Mouse (Mus musculus): ENCODE data around the gene Prkaca. TPM values are rescaled to one million over a fixed set of nuclear protein-coding genes. Genes with fewer than 3 reads are reported as not detected.

Gene Prkaca
- polyA plus RNA-seq, 1 experiment: 75.1 TPM

DNA sequence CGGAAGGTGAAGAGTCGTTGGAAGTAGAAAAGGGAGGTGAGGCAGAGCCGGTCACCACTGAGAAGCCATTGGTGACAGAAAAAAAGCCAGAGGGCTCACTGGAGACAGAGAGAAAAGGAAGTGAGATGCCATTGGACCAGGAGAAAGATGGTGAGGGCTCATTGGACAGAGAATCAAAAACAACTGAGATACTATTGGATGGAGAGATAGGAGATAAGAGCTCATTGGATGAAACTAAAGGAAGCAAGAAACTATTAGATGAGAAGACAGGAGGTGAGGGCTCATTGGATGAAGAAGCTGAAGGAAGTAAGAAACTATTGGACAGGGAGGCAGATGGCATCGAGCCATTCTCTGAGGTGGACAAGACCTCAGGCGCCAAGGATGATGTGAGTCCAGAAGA, 56.5 kb downstream of the Prkaca start:
- Histone ChIP-seq H3ac (ENCODE audit: control insufficient read depth, insufficient read length, low read depth) (no peak overlapping the region), H3K4me3 (ENCODE audit: insufficient read depth, poor library complexity, severe bottlenecking) (no peak overlapping the region), H3K79me3 (ENCODE audit: low read depth) (no peaks in the 10 kb centered on the region), H3K36me3 (ENCODE audit: control insufficient read depth, insufficient read depth) (no peaks in the 10 kb centered on the region), H3K27me3 (ENCODE audit: control insufficient read depth, insufficient read depth, insufficient read length) (no peaks in the 10 kb centered on the region), H3K79me2 (ENCODE audit: control insufficient read depth, insufficient read depth) (no peaks in the 10 kb centered on the region)
- TF ChIP-seq MYOD1 (IDR thresholded peaks at IDR 0.05; ENCODE audit: control insufficient read depth, insufficient read length, low read depth) (no peak), FOSL1 (IDR thresholded peaks at IDR 0.05; ENCODE audit: insufficient read depth, low read length, poor library complexity, severe bottlenecking) (no peak), CTCF (IDR thresholded peaks at IDR 0.05; ENCODE audit: control insufficient read depth, insufficient read depth, insufficient read length) (no peak), MYOG (IDR thresholded peaks at IDR 0.05; ENCODE audit: control insufficient read depth, extremely low read depth, insufficient read length) (no peak), CEBPB (IDR thresholded peaks at IDR 0.05; ENCODE audit: low read depth) (no peak), MAX (IDR thresholded peaks at IDR 0.05) (no peak), USF1 (IDR thresholded peaks at IDR 0.05; ENCODE audit: low read depth) (no peak)

DNA sequence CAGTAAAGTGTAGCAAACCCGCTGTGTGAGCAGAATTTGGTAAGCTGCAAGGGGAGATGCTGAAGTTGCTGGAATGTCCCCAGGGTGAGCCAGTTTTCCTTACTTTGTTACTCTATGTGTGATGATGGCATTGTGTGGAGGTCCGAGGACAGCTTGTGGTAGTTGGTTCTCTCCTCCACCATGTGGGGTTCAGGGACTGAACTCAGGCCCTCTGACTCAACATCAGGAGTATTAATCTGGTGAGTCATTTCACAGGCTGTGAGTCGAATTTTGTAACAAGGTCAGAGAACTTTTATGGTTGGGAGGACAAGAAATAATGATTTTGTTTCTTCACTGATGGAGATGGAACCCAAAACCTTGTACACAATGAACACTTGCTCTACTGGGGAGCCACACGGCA, 60.0 kb downstream of the Prkaca start:
- H3K79me2 ChIP-seq (ENCODE audit: control insufficient read depth, insufficient read depth): no peaks in the 10 kb centered on the region
- H3K4me3 ChIP-seq (ENCODE audit: insufficient read depth, poor library complexity, severe bottlenecking): no peak overlapping the region
- H3K27me3 ChIP-seq (ENCODE audit: control insufficient read depth, insufficient read depth, insufficient read length): no peaks in the 10 kb centered on the region
- H3K79me3 ChIP-seq (ENCODE audit: low read depth): no peaks in the 10 kb centered on the region
- H3K36me3 ChIP-seq (ENCODE audit: control insufficient read depth, insufficient read depth): no peaks in the 10 kb centered on the region
- no peak overlapping the region for H3ac ChIP-seq (ENCODE audit: control insufficient read depth, insufficient read length, low read depth)
- TF ChIP-seq CTCF (IDR thresholded peaks at IDR 0.05; ENCODE audit: control insufficient read depth, insufficient read depth, insufficient read length) (no peak), FOSL1 (IDR thresholded peaks at IDR 0.05; ENCODE audit: insufficient read depth, low read length, poor library complexity, severe bottlenecking) (peak; percentile 49), CEBPB (IDR thresholded peaks at IDR 0.05; ENCODE audit: low read depth) (peak; percentile 19)

DNA sequence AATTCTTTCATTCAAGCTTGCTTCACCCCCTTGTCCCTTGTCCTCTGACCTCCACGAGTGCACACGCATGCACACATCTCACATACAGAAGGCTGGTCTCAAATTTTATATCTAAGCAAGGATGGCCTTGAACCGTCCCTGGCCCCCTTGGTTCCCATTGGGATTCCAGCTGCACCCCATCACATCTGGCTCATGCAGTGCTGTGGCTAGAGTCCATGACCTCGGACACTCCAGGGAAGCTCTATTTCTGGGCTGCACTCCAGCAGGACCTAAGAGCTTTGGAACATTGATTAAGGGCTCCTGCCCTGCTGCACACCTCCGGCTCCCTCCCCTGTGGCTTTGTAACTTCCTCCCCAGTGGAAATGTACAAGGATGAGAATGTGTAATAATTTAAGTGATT, 65.2 kb downstream of the Prkaca start:
- H3ac ChIP-seq (ENCODE audit: control insufficient read depth, insufficient read length, low read depth): no peak overlapping the region
- no peaks in the 10 kb centered on the region for H3K27me3 ChIP-seq (ENCODE audit: control insufficient read depth, insufficient read depth, insufficient read length)
- H3K79me2 ChIP-seq (ENCODE audit: control insufficient read depth, insufficient read depth): no peaks in the 10 kb centered on the region
- TF ChIP-seq MAX (IDR thresholded peaks at IDR 0.05): no peak
- TF ChIP-seq USF1 (IDR thresholded peaks at IDR 0.05; ENCODE audit: low read depth): no peak
- TF ChIP-seq CEBPB (IDR thresholded peaks at IDR 0.05; ENCODE audit: low read depth): no peak
- TF ChIP-seq MYOD1 (IDR thresholded peaks at IDR 0.05; ENCODE audit: control insufficient read depth, insufficient read length, low read depth): no peak
- TF ChIP-seq MYOG (IDR thresholded peaks at IDR 0.05; ENCODE audit: control insufficient read depth, extremely low read depth, insufficient read length): no peak
- TF ChIP-seq FOSL1 (IDR thresholded peaks at IDR 0.05; ENCODE audit: insufficient read depth, low read length, poor library complexity, severe bottlenecking): no peak
- no peak for TF ChIP-seq CTCF (IDR thresholded peaks at IDR 0.05; ENCODE audit: control insufficient read depth, insufficient read depth, insufficient read length)
- H3K79me3 ChIP-seq (ENCODE audit: low read depth): no peaks in the 10 kb centered on the region
- no peak overlapping the region for H3K4me3 ChIP-seq (ENCODE audit: insufficient read depth, poor library complexity, severe bottlenecking)
- H3K36me3 ChIP-seq (ENCODE audit: control insufficient read depth, insufficient read depth): no peaks in the 10 kb centered on the region

DNA sequence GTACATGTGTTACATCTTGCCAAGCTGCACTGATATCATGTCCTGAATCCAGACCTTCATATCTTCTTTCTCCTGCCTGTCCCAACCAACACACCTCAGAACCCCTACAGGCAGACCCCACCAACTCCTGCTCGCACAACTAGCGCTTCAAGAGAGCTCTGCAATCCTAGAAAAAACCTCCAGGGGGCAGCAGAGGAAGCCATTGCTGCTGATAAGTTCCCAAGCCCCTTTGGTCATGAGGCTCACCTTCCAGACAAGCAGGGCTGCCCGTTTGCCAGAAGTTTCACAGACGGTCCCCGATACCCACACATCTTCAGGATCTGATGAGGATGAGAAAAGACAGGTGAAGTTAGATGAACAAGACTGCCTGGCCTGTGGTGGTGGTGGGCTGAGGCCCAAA, 66.3 kb downstream of the Prkaca start:
- Histone ChIP-seq H3K79me3 (ENCODE audit: low read depth) (no peaks in the 10 kb centered on the region), H3K36me3 (ENCODE audit: control insufficient read depth, insufficient read depth) (no peaks in the 10 kb centered on the region), H3K4me3 (ENCODE audit: insufficient read depth, poor library complexity, severe bottlenecking) (no peak overlapping the region), H3ac (ENCODE audit: control insufficient read depth, insufficient read length, low read depth) (no peak overlapping the region), H3K27me3 (ENCODE audit: control insufficient read depth, insufficient read depth, insufficient read length) (no peaks in the 10 kb centered on the region), H3K79me2 (ENCODE audit: control insufficient read depth, insufficient read depth) (no peaks in the 10 kb centered on the region)
- TF ChIP-seq MYOD1 (IDR thresholded peaks at IDR 0.05; ENCODE audit: control insufficient read depth, insufficient read length, low read depth): no peak
- TF ChIP-seq FOSL1 (IDR thresholded peaks at IDR 0.05; ENCODE audit: insufficient read depth, low read length, poor library complexity, severe bottlenecking): no peak
- TF ChIP-seq MAX (IDR thresholded peaks at IDR 0.05): no peak
- TF ChIP-seq CTCF (IDR thresholded peaks at IDR 0.05; ENCODE audit: control insufficient read depth, insufficient read depth, insufficient read length): peak; percentile 43
- no peak for TF ChIP-seq CEBPB (IDR thresholded peaks at IDR 0.05; ENCODE audit: low read depth)
- no peak for TF ChIP-seq USF1 (IDR thresholded peaks at IDR 0.05; ENCODE audit: low read depth)

DNA sequence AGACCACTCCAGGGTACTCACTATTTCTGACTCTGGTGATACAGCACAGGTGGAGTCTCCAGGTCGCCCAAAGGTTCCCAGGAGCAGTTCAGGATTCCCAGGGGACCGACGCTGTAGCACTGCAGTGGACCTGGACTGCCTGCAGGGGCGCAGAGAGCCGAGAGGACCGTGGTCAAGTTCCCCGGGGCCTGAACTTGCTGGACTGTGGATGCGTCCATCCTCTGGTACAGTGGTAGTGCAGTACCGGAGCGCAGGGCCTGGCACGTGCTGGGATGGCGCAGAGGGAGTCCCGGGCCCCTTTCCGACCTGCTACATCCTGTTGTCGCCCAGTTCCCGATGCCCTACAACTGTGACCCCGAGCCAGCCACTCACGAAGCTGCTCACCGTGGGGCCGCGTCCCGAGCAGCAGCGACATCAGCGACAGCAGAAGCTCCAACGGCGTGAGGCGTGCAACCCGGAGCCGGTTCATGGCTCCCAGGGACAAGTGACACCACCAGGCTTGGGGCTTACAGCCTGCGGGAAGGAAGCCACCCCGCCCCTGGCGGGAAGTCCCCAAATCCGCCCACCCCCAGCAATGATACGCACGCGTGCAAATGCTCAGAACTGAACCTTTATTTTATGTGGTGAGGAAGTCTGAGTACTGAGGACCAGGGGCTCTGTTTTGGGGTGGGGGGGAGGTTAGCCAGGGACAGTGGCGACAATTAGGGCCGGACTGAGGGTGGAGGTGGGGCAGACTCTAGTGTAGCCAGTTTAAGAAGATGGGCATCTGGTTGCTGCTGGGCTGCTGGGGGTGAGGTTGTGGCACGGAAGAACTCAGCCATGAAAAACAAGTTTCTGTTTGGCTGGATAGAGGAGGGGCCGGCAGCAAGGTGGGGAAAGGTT, 69.5 kb downstream of the Prkaca start, which contains the start of gene Il27ra:
Gene Il27ra, minus strand, starts transcription at position 524 of the 882 bp plus-strand sequence.
- Histone ChIP-seq H3K36me3 (ENCODE audit: control insufficient read depth, insufficient read depth) (no peaks in the 10 kb centered on the region), H3K27me3 (ENCODE audit: control insufficient read depth, insufficient read depth, insufficient read length) (no peaks in the 10 kb centered on the region), H3K79me3 (ENCODE audit: low read depth) (no peaks in the 10 kb centered on the region), H3K4me3 (ENCODE audit: insufficient read depth, poor library complexity, severe bottlenecking) (no peak within 1 kb of the TSS), H3ac (ENCODE audit: control insufficient read depth, insufficient read length, low read depth) (peak within 1 kb of the TSS; percentile 72), H3K79me2 (ENCODE audit: control insufficient read depth, insufficient read depth) (no peaks in the 10 kb centered on the region)
- no peak for TF ChIP-seq USF1 (IDR thresholded peaks at IDR 0.05; ENCODE audit: low read depth)
- TF ChIP-seq MYOG (IDR thresholded peaks at IDR 0.05; ENCODE audit: control insufficient read depth, extremely low read depth, insufficient read length): no peak
- no peak for TF ChIP-seq FOSL1 (IDR thresholded peaks at IDR 0.05; ENCODE audit: insufficient read depth, low read length, poor library complexity, severe bottlenecking)
- TF ChIP-seq CEBPB (IDR thresholded peaks at IDR 0.05; ENCODE audit: low read depth): no peak
- TF ChIP-seq CTCF (IDR thresholded peaks at IDR 0.05; ENCODE audit: control insufficient read depth, insufficient read depth, insufficient read length): peak; percentile 61
- no peak for TF ChIP-seq MYOD1 (IDR thresholded peaks at IDR 0.05; ENCODE audit: control insufficient read depth, insufficient read length, low read depth)
- TF ChIP-seq MAX (IDR thresholded peaks at IDR 0.05): no peak
